Mouse (Mus musculus): ENCODE results near the gene Iqgap3.

- TF ChIP-seq CTCF (IDR thresholded peaks at IDR 0.05; ENCODE audit: borderline replicate concordance, insufficient read depth, low read depth, low read length) (no peak), POLR2A (IDR thresholded peaks at IDR 0.05; ENCODE audit: borderline replicate concordance, insufficient read depth, low read length) (no peak)
Observed at GRCm38 (mm10) chr3:88106126-88106525, 24.4 kb downstream of the Iqgap3 start.

Data from cerebellum, adult 2 months (tissue).